Mouse (Mus musculus) olfactory bulb, adult 2 months (tissue): ENCODE measurements at regions not wholly inside any gene's neighbourhood (a gene's known extent, or its start where the extent isn't known, plus 50 kb on each side); places are given as distances from the start of the nearest gene placed in this dataset.

Experiments
- CTCF ChIP-seq: fragments of 200-500 bp; IDR thresholded peaks from 2 replicates; pipeline ENCODE4 v1.5.1; 2012; ENCODE audit warnings: low read depth, mild to moderate bottlenecking, low read length, moderate library complexity; ENCODE audit not compliant: insufficient read depth
- POLR2A ChIP-seq: fragments of 200-500 bp; IDR thresholded peaks from 2 replicates; pipeline ENCODE4 v1.6.1; 2012; ENCODE audit warnings: mild to moderate bottlenecking, low read depth, low read length, moderate library complexity; ENCODE audit not compliant: insufficient read depth

- TF ChIP-seq POLR2A (no peak), CTCF (no peak)
Observed at GRCm38 (mm10) chr2:45464306-45464705, 347.1 kb upstream of the Zeb2 start.
